Mouse (Mus musculus) MEL (cell line): ENCODE measurements around the gene Agfg2. TPM values are rescaled to one million over a fixed set of nuclear protein-coding genes. Genes with fewer than 3 reads are reported as not detected.

Experiments used
- DNase-seq: peaks from one replicate; pipeline ENCODE4 v3.0.0; 2011; ENCODE audit warnings: low read depth, low spot score
- H3K27ac ChIP-seq: 2 replicates; pipeline ENCODE4 v1.5.1; 2012; ENCODE audit warnings: low read depth, mild to moderate bottlenecking, control low read depth, low read length, moderate library complexity; ENCODE audit not compliant: control insufficient read depth
- H3K27me3 ChIP-seq, 2 experiments: fragments of 150-350 bp in 1 of 2; sonication (generic) in 1 of 2; 2 replicates each; pipeline ENCODE4 v1.6.1; 2012; ENCODE audit warnings: low read length in 2 of 2, mild to moderate bottlenecking in 2 of 2, improper control_type of control experiment in 1 of 2, moderate library complexity in 1 of 2; ENCODE audit not compliant: insufficient read depth in 2 of 2, control insufficient read depth in 1 of 2
- H3K36me3 ChIP-seq, 2 experiments: 2 replicates each; pipeline ENCODE4 v1.6.1; 2012 to 2014; ENCODE audit warnings: low read length in 2 of 2, improper control_type of control experiment in 1 of 2, inconsistent platforms in 1 of 2, mild to moderate bottlenecking in 1 of 2; ENCODE audit not compliant: insufficient read depth in 2 of 2, control insufficient read depth in 1 of 2
- H3K4me1 ChIP-seq, 2 experiments: fragments of 150-350 bp in 1 of 2; sonication (generic) in 1 of 2; 2 replicates each; pipeline ENCODE4 v1.6.1; 2012; ENCODE audit warnings: low read length in 2 of 2, improper control_type of control experiment in 1 of 2, mild to moderate bottlenecking in 1 of 2; ENCODE audit not compliant: insufficient read depth in 2 of 2, control insufficient read depth in 1 of 2
- H3K4me3 ChIP-seq, 2 experiments: fragments of 150-350 bp in 1 of 2; sonication (generic) in 1 of 2; 2 replicates each; pipeline ENCODE4 v1.5.1; 2012; ENCODE audit warnings: low read depth in 2 of 2, low read length in 2 of 2, mild to moderate bottlenecking in 2 of 2, moderate library complexity in 2 of 2, control low read depth in 1 of 2, improper control_type of control experiment in 1 of 2; ENCODE audit not compliant: control insufficient read depth in 1 of 2, insufficient read depth in 1 of 2
- H3K79me2 ChIP-seq: 2 replicates; pipeline ENCODE4 v1.6.1; 2012; ENCODE audit warnings: mild to moderate bottlenecking, low read length, moderate library complexity; ENCODE audit not compliant: control insufficient read depth, poor library complexity, insufficient read depth
- H3K9ac ChIP-seq: 2 replicates; pipeline ENCODE4 v1.6.1; 2012; ENCODE audit warnings: low read depth, mild to moderate bottlenecking, control low read depth, low read length, moderate library complexity; ENCODE audit not compliant: control insufficient read depth, poor library complexity, severe bottlenecking
- H3K9me3 ChIP-seq: fragments of 150-350 bp; sonication (generic); replicated peaks from 2 replicates; pipeline ENCODE4 v1.6.1; 2012; ENCODE audit warnings: mild to moderate bottlenecking, low read length, improper control_type of control experiment, moderate library complexity; ENCODE audit not compliant: insufficient read depth
- CHD1 ChIP-seq: IDR thresholded peaks from 2 replicates; pipeline ENCODE4 v1.6.1; 2012; ENCODE audit warnings: low read depth, mild to moderate bottlenecking, inconsistent platforms, low read length, improper control_type of control experiment
- E2F4 ChIP-seq: IDR thresholded peaks from 2 replicates; pipeline ENCODE4 v1.6.1; 2011; ENCODE audit warnings: low read depth, low read length, improper control_type of control experiment, borderline replicate concordance
- EP300 ChIP-seq, 2 experiments: IDR thresholded peaks; 2 replicates each; pipeline ENCODE4 v1.6.1; 2011; ENCODE audit warnings: improper control_type of control experiment in 2 of 2, low read length in 2 of 2, low read depth in 1 of 2, mild to moderate bottlenecking in 1 of 2
- ETS1 ChIP-seq: IDR thresholded peaks from 2 replicates; pipeline ENCODE4 v1.6.1; 2012; ENCODE audit warnings: low read depth, mild to moderate bottlenecking, inconsistent platforms, low read length, improper control_type of control experiment, moderate library complexity
- GATA1 ChIP-seq: IDR thresholded peaks from 2 replicates; pipeline ENCODE4 v1.6.1; 2011; ENCODE audit warnings: low read depth, low read length, improper control_type of control experiment
- HCFC1 ChIP-seq: IDR thresholded peaks from 2 replicates; pipeline ENCODE4 v1.6.1; 2012; ENCODE audit warnings: low read depth, mild to moderate bottlenecking, inconsistent platforms, low read length, improper control_type of control experiment, moderate library complexity
- MAX ChIP-seq: IDR thresholded peaks from 2 replicates; pipeline ENCODE4 v1.6.1; 2011; ENCODE audit warnings: low read length, improper control_type of control experiment
- MEF2A ChIP-seq: IDR thresholded peaks from 2 replicates; pipeline ENCODE4 v1.6.1; 2014; ENCODE audit warnings: low read depth, mild to moderate bottlenecking, inconsistent platforms, low read length, improper control_type of control experiment; ENCODE audit not compliant: poor library complexity, insufficient replicate concordance, severe bottlenecking; ENCODE audit errors: extremely low read depth
- MXI1 ChIP-seq: IDR thresholded peaks from 2 replicates; pipeline ENCODE4 v1.6.1; 2011; ENCODE audit warnings: mild to moderate bottlenecking, low read depth, low read length, improper control_type of control experiment
- MYB ChIP-seq: IDR thresholded peaks from 2 replicates; pipeline ENCODE4 v1.6.1; 2011; ENCODE audit warnings: mild to moderate bottlenecking, low read depth, low read length, improper control_type of control experiment
- MYC ChIP-seq: IDR thresholded peaks from 2 replicates; pipeline ENCODE4 v1.6.1; 2011; ENCODE audit warnings: low read depth, mild to moderate bottlenecking, low read length, improper control_type of control experiment, moderate library complexity
- NELFE ChIP-seq: IDR thresholded peaks from 2 replicates; pipeline ENCODE4 v1.6.1; 2011; ENCODE audit warnings: low read depth, low read length, improper control_type of control experiment
- NRF1 ChIP-seq: IDR thresholded peaks from 2 replicates; pipeline ENCODE4 v1.6.1; 2014; ENCODE audit warnings: low read depth, mild to moderate bottlenecking, inconsistent platforms, low read length, improper control_type of control experiment, moderate library complexity; ENCODE audit not compliant: poor library complexity, insufficient read depth, severe bottlenecking
- POLR2A ChIP-seq, 2 experiments: IDR thresholded peaks; 2 replicates each; pipeline ENCODE4 v1.6.1; 2011 to 2012; ENCODE audit warnings: low read length in 2 of 2, mild to moderate bottlenecking in 2 of 2, control low read depth in 1 of 2, improper control_type of control experiment in 1 of 2, low read depth in 1 of 2, moderate library complexity in 1 of 2; ENCODE audit not compliant: control insufficient read depth in 1 of 2, insufficient read depth in 1 of 2, poor library complexity in 1 of 2
- POLR2AphosphoS2 ChIP-seq: IDR thresholded peaks from 2 replicates; pipeline ENCODE4 v1.6.1; 2011; ENCODE audit warnings: low read length, improper control_type of control experiment
- SIN3A ChIP-seq: IDR thresholded peaks from 2 replicates; pipeline ENCODE4 v1.6.1; 2012; ENCODE audit warnings: low read length, improper control_type of control experiment, inconsistent platforms
- SMC3 ChIP-seq: IDR thresholded peaks from 2 replicates; pipeline ENCODE4 v1.6.1; 2011; ENCODE audit warnings: low read depth, low read length, improper control_type of control experiment
- TAL1 ChIP-seq: IDR thresholded peaks from 2 replicates; pipeline ENCODE4 v1.6.1; 2012; ENCODE audit warnings: mild to moderate bottlenecking, inconsistent platforms, low read length, moderate library complexity, mixed read lengths
- TBP ChIP-seq: IDR thresholded peaks from 2 replicates; pipeline ENCODE4 v1.8.0; 2011; ENCODE audit warnings: low read depth, low read length, improper control_type of control experiment
- TCF12 ChIP-seq: IDR thresholded peaks from 2 replicates; pipeline ENCODE4 v1.6.1; 2014; ENCODE audit warnings: low read depth, mild to moderate bottlenecking, inconsistent platforms, low read length, improper control_type of control experiment, moderate library complexity
- UBTF ChIP-seq: IDR thresholded peaks from 2 replicates; pipeline ENCODE4 v1.6.1; 2012; ENCODE audit warnings: low read depth, mild to moderate bottlenecking, inconsistent platforms, low read length, improper control_type of control experiment, moderate library complexity, borderline replicate concordance; ENCODE audit not compliant: insufficient read depth
- USF1 ChIP-seq: IDR thresholded peaks from 2 replicates; pipeline ENCODE4 v1.6.1; 2014; ENCODE audit warnings: low read depth, mild to moderate bottlenecking, inconsistent platforms, low read length, improper control_type of control experiment, moderate library complexity
- ZC3H11A ChIP-seq: IDR thresholded peaks from 2 replicates; pipeline ENCODE4 v1.6.1; 2012; ENCODE audit warnings: low read depth, mild to moderate bottlenecking, inconsistent platforms, low read length, improper control_type of control experiment
- ZNF384 ChIP-seq: IDR thresholded peaks from 2 replicates; pipeline ENCODE4 v1.6.1; 2012; ENCODE audit warnings: low read depth, mild to moderate bottlenecking, inconsistent platforms, low read length, improper control_type of control experiment
- polyA plus RNA-seq, 2 experiments: library from polyadenylated mRNA; stranded (reverse) in 1 of 2; unstranded in 1 of 2; fragments of >175 nt in 1 of 2; fragments of >200 nt in 1 of 2; gene quantifications; 2 replicates each; pipeline versions ENCODE4 v1.2.1 to v1.2.4; 2012; ENCODE audit warnings: low replicate concordance in 2 of 2, low read depth in 1 of 2; ENCODE audit not compliant: insufficient read length in 2 of 2, insufficient read depth in 1 of 2, missing spikeins in 1 of 2
- total RNA-seq: library from RNA; depleted of rRNA; stranded (reverse); fragments of 300-350 nt; gene quantifications from 2 replicates; pipeline ENCODE4 v1.2.3, GENCODE M21; 2012

Gene Agfg2
- total and polyA plus RNA-seq, 3 experiments, result 30.0 to 38.9 TPM; not detected in 1

DNA sequence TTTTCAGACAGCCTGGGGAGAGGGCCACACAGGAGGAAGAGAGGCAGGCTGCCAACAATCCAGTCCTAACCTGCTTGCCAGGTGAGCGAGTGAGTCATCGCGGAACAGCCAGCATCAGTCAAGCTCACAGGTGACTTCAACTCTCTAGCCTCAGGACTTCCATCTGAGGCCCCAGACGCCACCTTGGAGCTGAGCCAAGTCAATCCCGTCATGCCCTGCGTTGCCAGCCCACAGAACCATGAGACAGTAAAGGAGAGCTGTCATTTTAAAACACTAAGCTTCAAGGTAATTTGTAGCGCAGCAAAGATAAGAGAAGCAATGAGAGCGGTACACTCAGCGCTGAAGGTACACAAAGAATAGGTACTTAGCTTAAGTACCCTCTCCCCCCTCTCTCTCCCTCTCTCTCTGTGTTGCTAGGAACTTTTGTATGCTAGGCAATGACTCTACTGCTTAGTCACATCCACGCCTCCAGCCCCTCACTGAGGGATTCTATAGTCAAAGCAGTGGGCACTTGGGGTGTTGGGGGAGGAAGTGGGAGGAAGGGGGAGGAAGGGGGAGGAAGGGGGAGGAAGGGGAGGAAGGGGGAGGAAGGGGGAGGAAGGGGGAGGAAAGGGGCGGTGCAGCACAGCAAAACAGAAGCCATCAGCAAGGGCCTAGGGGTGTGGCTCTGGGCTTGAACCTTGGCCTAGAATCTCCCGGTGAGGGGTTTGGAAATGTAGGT is 22.5 kb upstream of the Agfg2 start:
- peak; percentile 91 for DNase-seq
- Histone ChIP-seq H3K27me3 (no peaks in the 10 kb centered on the region), H3K79me2 (no peaks in the 10 kb centered on the region), H3K4me3 (peak overlapping the region; percentile 47 to 60), H3K4me1 (peaks cover 3 to 26% of the 10 kb centered on the region in 2 experiments; a peak in 3 of 4 replicates), H3K27ac (peak overlapping the region; percentile 99), H3K36me3 (peaks cover 0 to 4% of the 10 kb centered on the region in 2 experiments; a peak in 2 of 4 replicates), H3K9ac (peak overlapping the region; percentile 58), H3K9me3 (no peaks in the 10 kb centered on the region)
- TF ChIP-seq MYB (no peak), NRF1 (no peak), SMC3 (no peak), TAL1 (no peak), GATA1 (peak; percentile 57; the same call in 1 of the 2 replicates), UBTF (no peak), POLR2A (IDR thresholded peaks at IDR 0.05; ENCODE audit: control insufficient read depth in 1 of 2, insufficient read depth in 1 of 2, low read depth in 1 of 2, low read length in 2 of 2, poor library complexity in 1 of 2) (peak in 1 of 2 experiments; percentile 43; a peak in 2 of 4 replicates), SIN3A (peak; percentile 84), USF1 (no peak), ZC3H11A (no peak), TCF12 (peak; percentile 33; the same call in 1 of the 2 replicates), EP300 (IDR thresholded peaks at IDR 0.05; ENCODE audit: low read depth in 1 of 2, low read length in 2 of 2) (peak; percentile 52 to 58; a peak in 3 of 4 replicates), MYC (0 out of 2 replicates have a peak, but pooled peaks have one; percentile 44), CHD1 (peak; percentile 60; the same call in 1 of the 2 replicates), E2F4 (no peak), MXI1 (peak; percentile 74), MEF2A (no peak), MAX (peak; percentile 52; the same call in 1 of the 2 replicates), ZNF384 (no peak), ETS1 (peak; percentile 85), NELFE (peak; percentile 30; the same call in 1 of the 2 replicates), HCFC1 (peak; percentile 66; the same call in 1 of the 2 replicates), TBP (0 out of 2 replicates have a peak, but pooled peaks have one; percentile 16), POLR2AphosphoS2 (no peak)
